In the genomic region with DNA sequence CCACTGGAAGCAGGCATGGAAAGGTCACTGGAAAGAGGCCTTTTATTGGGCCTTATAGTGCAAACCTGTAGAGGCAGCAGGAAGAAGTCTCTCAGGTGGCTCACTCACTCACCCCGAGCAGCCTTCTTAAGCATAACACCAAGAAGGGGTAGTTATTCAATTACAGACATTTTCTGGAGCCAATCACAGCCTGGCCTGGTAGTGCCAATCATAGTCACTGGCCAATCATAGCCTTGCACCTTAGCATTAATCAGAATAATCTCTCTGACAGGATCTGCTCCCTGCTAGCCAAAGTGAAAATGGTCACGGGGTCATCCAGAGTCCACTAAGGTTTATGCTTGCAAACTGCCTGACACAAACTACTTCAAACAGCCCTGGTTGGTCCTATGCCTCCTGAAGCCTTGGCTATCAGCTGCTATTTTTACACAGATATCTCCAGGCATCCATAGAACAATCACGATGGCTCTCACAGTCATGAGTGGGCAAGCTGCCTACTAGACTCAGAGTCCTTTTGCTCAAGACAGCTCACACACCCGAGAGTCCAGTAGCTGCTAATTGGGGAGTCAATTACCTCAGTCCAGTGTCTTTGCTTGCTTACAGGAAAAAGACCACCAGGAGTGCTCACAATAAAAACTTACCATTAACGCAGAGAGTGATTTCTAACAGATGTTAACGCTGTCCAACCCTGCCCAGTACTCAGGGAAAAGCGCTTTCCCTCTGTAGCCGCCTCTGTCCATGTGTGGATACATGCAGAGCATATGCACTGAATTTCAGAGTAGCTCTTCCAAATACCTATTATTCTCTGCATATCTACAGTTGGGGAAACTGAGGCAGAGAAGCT, we compare ENCODE assay signal across 10 mouse cellular contexts.
DNase-seq lines count a peak whose midpoint lies in the region; ATAC-seq and TF ChIP-seq lines count a peak whose summit lies in the region.
"Had no signal": no experiment of that assay in that cellular context is flagged by ENCODE, and none has a peak within 500 bp of the region (broad histone marks: within the 10 kb centered on the region; RNA-seq: fewer than 3 reads in every experiment).

No protein-coding gene starts in this region.

- H3K9me3 ChIP-seq in intestine, embryonic 14.5 days (ENCODE audit: control insufficient read depth, low read length), result no peaks in the 10 kb centered on the region
- H3K9me3 ChIP-seq in intestine, postnatal 0 days (ENCODE audit: control insufficient read depth), result no peaks in the 10 kb centered on the region
- H3K9me3 ChIP-seq in embryonic facial prominence, embryonic 11.5 days (replicated peaks; ENCODE audit: control insufficient read depth, low read length), result no peaks in the 10 kb centered on the region
- H3K9me3 ChIP-seq in limb, embryonic 13.5 days, result no peaks in the 10 kb centered on the region
- H3K9me3 ChIP-seq: forebrain, embryonic 12.5 days had no signal

- DNase-seq in intestine, embryonic 14.5 days (ENCODE audit: low spot score), result no peak
- DNase-seq in embryonic facial prominence, embryonic 11.5 days (ENCODE audit: low spot score), result peak; percentile 58
- peak; percentile 12 to 27 for DNase-seq in kidney, adult 8-10 months
- no peak for DNase-seq in cerebellum, postnatal 25 days
- no peak for DNase-seq in cerebellum, postnatal 4 days (ENCODE audit: low spot score in 2 of 2)
- DNase-seq in left cerebral cortex, postnatal 4 days, result no peak

- H3K4me2 ChIP-seq in intestine, embryonic 14.5 days (ENCODE audit: low read length), result no peak overlapping the region
- no peak overlapping the region for H3K4me2 ChIP-seq in intestine, postnatal 0 days (replicated peaks; ENCODE audit: low read depth)
- H3K4me2 ChIP-seq in embryonic facial prominence, embryonic 11.5 days (ENCODE audit: low read depth, low read length), result no peak overlapping the region
- no peak overlapping the region for H3K4me2 ChIP-seq in limb, embryonic 13.5 days (replicated peaks)
- H3K4me2 ChIP-seq: forebrain, embryonic 12.5 days had no signal

- H3K4me1 ChIP-seq in intestine, embryonic 14.5 days (replicated peaks; ENCODE audit: control insufficient read depth, insufficient read depth, low read length), result peaks cover 6% of the 10 kb centered on the region
- H3K4me1 ChIP-seq in intestine, postnatal 0 days (replicated peaks; ENCODE audit: control insufficient read depth, insufficient read depth, low read length), result no peaks in the 10 kb centered on the region
- peaks cover 2% of the 10 kb centered on the region; the same call in 1 of the 2 replicates for H3K4me1 ChIP-seq in embryonic facial prominence, embryonic 11.5 days (ENCODE audit: control insufficient read depth, insufficient read depth, low read length)
- H3K4me1 ChIP-seq in limb, embryonic 13.5 days, result peaks cover 33% of the 10 kb centered on the region

- H3K27me3 ChIP-seq in intestine, embryonic 14.5 days (replicated peaks; ENCODE audit: control insufficient read depth, insufficient read depth, low read length), result no peaks in the 10 kb centered on the region
- H3K27me3 ChIP-seq in intestine, postnatal 0 days (replicated peaks; ENCODE audit: control insufficient read depth, insufficient read depth, low read length), result no peaks in the 10 kb centered on the region
- peaks cover 3% of the 10 kb centered on the region; the same call in 1 of the 2 replicates for H3K27me3 ChIP-seq in embryonic facial prominence, embryonic 11.5 days (ENCODE audit: control insufficient read depth, insufficient read depth, low read length)
- H3K27me3 ChIP-seq in limb, embryonic 13.5 days, result peaks cover 90% of the 10 kb centered on the region

- WGBS in intestine, embryonic 14.5 days, result 32% methylated on average over 8 of the region's 8 CpGs
- WGBS in intestine, postnatal 0 days, result 44% methylated on average over 8 of the region's 8 CpGs
- WGBS in embryonic facial prominence, embryonic 11.5 days, result 39% methylated on average over 8 of the region's 8 CpGs
- 21% methylated on average over 8 of the region's 8 CpGs for WGBS in limb, embryonic 13.5 days

- H3K9ac ChIP-seq in intestine, embryonic 14.5 days (ENCODE audit: low read length), result no peak overlapping the region
- H3K9ac ChIP-seq in intestine, postnatal 0 days (ENCODE audit: low read depth, low read length), result no peak overlapping the region
- no peak overlapping the region for H3K9ac ChIP-seq in embryonic facial prominence, embryonic 11.5 days (replicated peaks; ENCODE audit: low read length)
- no peak overlapping the region for H3K9ac ChIP-seq in limb, embryonic 13.5 days
- H3K9ac ChIP-seq: forebrain, embryonic 12.5 days had no signal

- peak; percentile 21; the same call in 1 of the 2 replicates for ATAC-seq in intestine, embryonic 14.5 days (replicated peaks; ENCODE audit: low FRiP score, low TSS enrichment, low read depth)
- ATAC-seq in intestine, postnatal 0 days, result no peak
- 0 out of 2 replicates have a peak, but pooled peaks have one; percentile 6 for ATAC-seq in embryonic facial prominence, embryonic 11.5 days (replicated peaks; ENCODE audit: insufficient number of reproducible peaks, low FRiP score, low TSS enrichment, low read depth)
- ATAC-seq in limb, embryonic 13.5 days (ENCODE audit: low FRiP score, low read depth), result peak; percentile 67; the same call in 1 of the 2 replicates
- ATAC-seq: CD4-positive, CD25-positive, alpha-beta regulatory T cell, adult 4 months had no signal

- H3K36me3 ChIP-seq in intestine, embryonic 14.5 days (ENCODE audit: control insufficient read depth, insufficient read depth, low read length), result no peaks in the 10 kb centered on the region
- no peaks in the 10 kb centered on the region for H3K36me3 ChIP-seq in intestine, postnatal 0 days (ENCODE audit: control insufficient read depth, insufficient read depth)
- H3K36me3 ChIP-seq in embryonic facial prominence, embryonic 11.5 days (replicated peaks; ENCODE audit: control insufficient read depth, insufficient read depth, low read depth, low read length), result no peaks in the 10 kb centered on the region
- H3K36me3 ChIP-seq in limb, embryonic 13.5 days, result no peaks in the 10 kb centered on the region
- H3K36me3 ChIP-seq: forebrain, embryonic 12.5 days had no signal

- no peak overlapping the region for H3K27ac ChIP-seq in intestine, embryonic 14.5 days (ENCODE audit: low read depth)
- no peak overlapping the region for H3K27ac ChIP-seq in intestine, postnatal 0 days (ENCODE audit: low read depth, low read length)
- H3K27ac ChIP-seq in embryonic facial prominence, embryonic 11.5 days (replicated peaks; ENCODE audit: low read depth, low read length), result no peak overlapping the region
- H3K27ac ChIP-seq in limb, embryonic 13.5 days, result no peak overlapping the region
- H3K27ac ChIP-seq: forebrain, embryonic 12.5 days had no signal

- no peak for TF ChIP-seq CTCF in intestine, postnatal 0 days (IDR thresholded peaks at IDR 0.05; ENCODE audit: low read depth)

- intact Hi-C loops in left cerebral cortex, postnatal 4 days (cut with DNase I), result no loop called here

- no peak overlapping the region for H3K4me3 ChIP-seq in intestine, embryonic 14.5 days (ENCODE audit: low read depth, low read length)
- no peak overlapping the region for H3K4me3 ChIP-seq in intestine, postnatal 0 days (ENCODE audit: low read depth, low read length)
- H3K4me3 ChIP-seq in embryonic facial prominence, embryonic 11.5 days (ENCODE audit: low read depth, low read length), result no peak overlapping the region
- H3K4me3 ChIP-seq in limb, embryonic 13.5 days, result no peak overlapping the region
- H3K4me3 ChIP-seq: forebrain, embryonic 12.5 days had no signal

Comparison
In these comparisons a context has a peak if more than half of its experiments do, and no peak if none do; other contexts are left out.
1. DNase-seq: peak in embryonic facial prominence, embryonic 11.5 days (single experiment) and kidney, adult 8-10 months (2 of 2); none in intestine, embryonic 14.5 days (single experiment), cerebellum, postnatal 25 days (0 of 2), cerebellum, postnatal 4 days (0 of 2) and left cerebral cortex, postnatal 4 days (single experiment).